Mouse (Mus musculus): ENCODE measurements at regions not wholly inside any gene's neighbourhood (a gene's known extent, or its start where the extent isn't known, plus 50 kb on each side); places are given as distances from the start of the nearest gene placed in this dataset.

GRCm38 (mm10) chr4:97431239-97431638 is 248.3 kb upstream of the Gm10192 start:
- TF ChIP-seq EP300 (IDR thresholded peaks at IDR 0.05; ENCODE audit: low read depth) (no peak), CTCF (IDR thresholded peaks at IDR 0.05; ENCODE audit: low read depth) (no peak)
